Mouse (Mus musculus) heart, embryonic 14.5 days (tissue): ENCODE measurements at regions not wholly inside any gene's neighbourhood (a gene's known extent, or its start where the extent isn't known, plus 50 kb on each side); places are given as distances from the start of the nearest gene placed in this dataset.

ENCODE experiments used
- ATAC-seq: fragments of 200-750 bp; cut with Nextera tagmentation; 2 replicates; pipeline ENCODE4 v1.8.0; 2017; ENCODE audit warnings: low read depth, moderate TSS enrichment; ENCODE audit not compliant: insufficient number of reproducible peaks, insufficient read depth, low FRiP score
- H3K27ac ChIP-seq, 2 experiments: fragments of 200-500 bp in 1 of 2; fragments of 300-500 bp in 1 of 2; sonication (generic) in 1 of 2; replicated peaks in 1 of 2; 2 replicates each; pipeline ENCODE4 v1.5.1; 2012 to 2014; ENCODE audit warnings: low read depth in 2 of 2, low read length in 2 of 2, control low read depth in 1 of 2, mild to moderate bottlenecking in 1 of 2, mixed read lengths in 1 of 2; ENCODE audit not compliant: control insufficient read depth in 1 of 2, insufficient read depth in 1 of 2
- H3K27me3 ChIP-seq: fragments of 300-500 bp; sonication (generic); 2 replicates; pipeline ENCODE4 v1.6.1; 2014; ENCODE audit warnings: mild to moderate bottlenecking, low read length, control low read depth; ENCODE audit not compliant: control insufficient read depth, insufficient read depth
- H3K36me3 ChIP-seq: fragments of 300-500 bp; sonication (generic); 2 replicates; pipeline ENCODE4 v1.6.1; 2014; ENCODE audit warnings: mild to moderate bottlenecking, control low read depth, low read length, mixed read lengths; ENCODE audit not compliant: control insufficient read depth, insufficient read depth
- H3K4me1 ChIP-seq, 2 experiments: fragments of 200-500 bp in 1 of 2; fragments of 300-500 bp in 1 of 2; sonication (generic) in 1 of 2; 2 replicates each; pipeline ENCODE4 v1.6.1; 2012 to 2014; ENCODE audit warnings: low read length in 2 of 2, control low read depth in 1 of 2, mixed read lengths in 1 of 2; ENCODE audit not compliant: control insufficient read depth in 2 of 2, insufficient read depth in 2 of 2
- H3K4me2 ChIP-seq: fragments of 300-500 bp; sonication (generic); 2 replicates; pipeline ENCODE4 v1.6.1; 2014; ENCODE audit warnings: mild to moderate bottlenecking, low read length
- H3K4me3 ChIP-seq, 2 experiments: fragments of 200-500 bp in 1 of 2; fragments of 300-500 bp in 1 of 2; sonication (generic) in 1 of 2; 2 replicates each; pipeline ENCODE4 v1.5.1; 2012 to 2014; ENCODE audit warnings: low read length in 2 of 2, mild to moderate bottlenecking in 2 of 2, control low read depth in 1 of 2, low read depth in 1 of 2, moderate library complexity in 1 of 2; ENCODE audit not compliant: control insufficient read depth in 1 of 2, insufficient read depth in 1 of 2
- H3K9ac ChIP-seq: fragments of 300-500 bp; sonication (generic); 2 replicates; pipeline ENCODE4 v1.6.1; 2014; ENCODE audit warnings: mild to moderate bottlenecking, low read length
- H3K9me3 ChIP-seq: fragments of 300-500 bp; sonication (generic); 2 replicates; pipeline ENCODE4 v1.6.1; 2016; ENCODE audit warnings: low read length, control low read depth; ENCODE audit not compliant: control insufficient read depth
- WGBS: fragments of 180-500 bp; shearing (Covaris S2); extraction: QIAGEN DNeasy Blood & Tissue Kit; methylation state at CpG from one replicate; pipeline ENCODE4 v1.1.7; 2014; 5-methylcytosine and 5-hydroxymethylcytosine counted together

GRCm38 (mm10) chr17:64206196-64206718 lies 125.5 kb downstream of the Pja2 start:
- Histone ChIP-seq H3K9ac (no peak overlapping the region), H3K27me3 (no peaks in the 10 kb centered on the region), H3K27ac (no peak overlapping the region), H3K4me3 (no peak overlapping the region), H3K4me1 (peaks cover 3 to 5% of the 10 kb centered on the region in 2 experiments; a peak in 2 of 4 replicates), H3K9me3 (no peaks in the 10 kb centered on the region), H3K36me3 (no peaks in the 10 kb centered on the region), H3K4me2 (no peak overlapping the region)
- ATAC-seq = no peak
- 66% methylated on average over 14 of the region's 14 CpGs for WGBS

DNA sequence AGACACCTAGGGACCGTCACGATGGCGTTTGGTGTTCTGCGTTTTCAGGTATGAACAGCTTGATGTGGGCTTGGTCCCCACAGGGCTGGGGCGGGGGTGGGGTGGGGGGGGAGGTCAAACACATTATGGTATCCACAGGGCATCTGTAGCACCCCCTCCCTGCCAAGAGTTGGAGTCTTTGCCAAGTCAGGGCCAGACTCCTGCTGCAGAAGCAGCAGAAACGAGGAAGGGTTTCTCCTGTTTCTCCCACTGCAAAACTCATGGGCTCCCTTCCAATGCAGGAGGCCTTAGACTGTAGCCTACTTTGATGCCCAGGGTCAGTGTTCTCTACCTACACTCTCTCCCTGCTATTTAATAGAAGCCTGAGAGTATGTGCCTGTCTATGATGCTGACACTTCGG lies 128.1 kb downstream of the Pja2 start:
- H3K9me3 ChIP-seq = no peaks in the 10 kb centered on the region
- H3K4me3 ChIP-seq = no peak overlapping the region
- peaks cover 0 to 2% of the 10 kb centered on the region in 2 experiments; a peak in 1 of 4 replicates for H3K4me1 ChIP-seq
- no peak overlapping the region for H3K9ac ChIP-seq
- H3K36me3 ChIP-seq = no peaks in the 10 kb centered on the region
- no peak for ATAC-seq
- no peaks in the 10 kb centered on the region for H3K27me3 ChIP-seq
- H3K4me2 ChIP-seq = no peak overlapping the region
- 61% methylated on average over 7 of the region's 7 CpGs for WGBS
- H3K27ac ChIP-seq = no peak overlapping the region

- H3K4me1 ChIP-seq = no peaks in the 10 kb centered on the region
- no peaks in the 10 kb centered on the region for H3K9me3 ChIP-seq
- H3K27me3 ChIP-seq = no peaks in the 10 kb centered on the region
- no peaks in the 10 kb centered on the region for H3K36me3 ChIP-seq
- H3K27ac ChIP-seq = no peak overlapping the region
- H3K4me3 ChIP-seq = no peak overlapping the region
- no peak overlapping the region for H3K4me2 ChIP-seq
- H3K9ac ChIP-seq = no peak overlapping the region
- ATAC-seq = no peak
- 86% methylated on average over 6 of the region's 6 CpGs for WGBS
Observed at GRCm38 (mm10) chr17:64202248-64202647, 129.5 kb downstream of the Pja2 start.

DNA sequence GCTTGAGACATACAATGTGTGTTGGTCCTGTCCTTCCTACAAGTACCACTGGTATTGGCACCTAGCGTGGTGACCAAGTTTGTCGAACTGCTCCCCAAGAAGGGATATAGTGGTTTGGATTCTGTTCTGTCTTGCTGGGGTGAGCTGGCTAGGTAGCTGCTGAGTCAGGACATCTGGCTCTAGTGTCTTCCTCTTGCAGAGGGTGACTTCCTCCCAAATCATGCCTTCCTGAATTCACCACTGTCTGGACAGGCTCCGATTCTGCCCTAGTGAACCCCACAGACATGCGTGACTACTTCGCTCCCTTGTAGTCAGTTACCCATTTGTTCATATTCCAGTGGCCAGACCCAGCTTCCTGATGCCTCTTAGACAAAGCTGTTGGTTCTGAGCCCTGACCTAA lies 130.1 kb downstream of the Pja2 start:
- Histone ChIP-seq H3K9ac (no peak overlapping the region), H3K9me3 (no peaks in the 10 kb centered on the region), H3K4me3 (no peak overlapping the region), H3K27ac (no peak overlapping the region), H3K4me2 (no peak overlapping the region), H3K27me3 (no peaks in the 10 kb centered on the region), H3K4me1 (no peaks in the 10 kb centered on the region), H3K36me3 (no peaks in the 10 kb centered on the region)
- no peak for ATAC-seq
- 90% methylated on average over 5 of the region's 5 CpGs for WGBS

DNA sequence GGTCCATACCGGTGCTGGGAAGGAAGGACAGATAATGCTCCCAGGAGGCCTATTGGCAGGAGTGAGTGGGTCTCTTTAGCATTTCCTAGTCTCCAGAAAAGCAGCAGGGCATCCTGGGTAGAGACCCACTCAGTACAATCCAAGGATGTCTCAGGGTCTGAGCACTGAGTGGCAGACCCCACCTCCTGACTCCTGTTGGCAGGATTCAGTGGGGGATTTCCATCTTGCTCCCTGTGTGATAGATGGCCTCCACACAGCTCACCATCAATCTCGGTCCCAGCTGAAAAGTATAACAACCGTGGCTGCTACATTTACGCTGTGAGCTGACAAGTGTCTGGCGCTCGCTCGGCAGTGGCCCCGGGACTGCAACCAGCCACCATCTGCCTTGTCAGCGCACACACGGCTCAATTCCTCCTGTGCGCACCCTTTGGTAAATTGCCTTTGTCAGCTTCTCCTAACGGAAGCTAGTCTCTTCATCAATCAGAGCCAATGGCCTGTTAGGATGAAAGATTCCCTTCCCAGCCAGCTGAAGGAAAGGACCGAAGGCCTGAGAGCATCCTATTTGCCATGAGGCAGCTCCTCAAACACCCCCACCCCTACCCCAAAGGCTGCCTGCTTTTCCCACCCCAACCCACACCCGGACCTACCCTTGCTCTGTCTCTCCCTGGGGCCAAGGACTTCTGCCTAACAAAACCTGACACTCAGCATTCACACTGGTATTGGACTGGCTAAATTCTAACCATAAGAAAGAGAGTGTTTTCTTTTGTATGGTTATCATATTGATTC lies 131.4 kb downstream of the Pja2 start:
- no peak for ATAC-seq
- no peaks in the 10 kb centered on the region for H3K9me3 ChIP-seq
- H3K4me3 ChIP-seq = no peak overlapping the region
- H3K36me3 ChIP-seq = no peaks in the 10 kb centered on the region
- H3K4me2 ChIP-seq = no peak overlapping the region
- H3K27ac ChIP-seq = no peak overlapping the region
- 87% methylated on average over 14 of the region's 14 CpGs for WGBS
- H3K9ac ChIP-seq = no peak overlapping the region
- no peaks in the 10 kb centered on the region for H3K27me3 ChIP-seq
- H3K4me1 ChIP-seq = no peaks in the 10 kb centered on the region

- Histone ChIP-seq H3K4me3 (no peak overlapping the region), H3K27me3 (no peaks in the 10 kb centered on the region), H3K9me3 (no peaks in the 10 kb centered on the region), H3K4me1 (no peaks in the 10 kb centered on the region), H3K9ac (no peak overlapping the region), H3K4me2 (no peak overlapping the region), H3K27ac (no peak overlapping the region), H3K36me3 (no peaks in the 10 kb centered on the region)
- ATAC-seq = no peak
- WGBS = 82% methylated on average over 10 of the region's 10 CpGs
Observed at GRCm38 (mm10) chr17:64199241-64199933, 132.3 kb downstream of the Pja2 start.

- H3K4me2 ChIP-seq = no peak overlapping the region
- H3K27ac ChIP-seq = no peak overlapping the region
- H3K27me3 ChIP-seq = no peaks in the 10 kb centered on the region
- 69% methylated on average over 10 of the region's 10 CpGs for WGBS
- no peaks in the 10 kb centered on the region for H3K36me3 ChIP-seq
- no peaks in the 10 kb centered on the region; a peak in 1 of 4 replicates for H3K4me1 ChIP-seq
- H3K4me3 ChIP-seq = no peak overlapping the region
- ATAC-seq = no peak
- H3K9me3 ChIP-seq = no peaks in the 10 kb centered on the region
- no peak overlapping the region for H3K9ac ChIP-seq
Observed at GRCm38 (mm10) chr17:64196437-64196836, 135.3 kb downstream of the Pja2 start.
